Mouse (Mus musculus): ENCODE data around the gene Mest. TPM values are rescaled to one million over a fixed set of nuclear protein-coding genes. Genes with fewer than 3 reads are reported as not detected.

The Mest gene
- polyA plus RNA-seq, 1 experiment from 2014 or later, result 2,705 TPM

- Histone ChIP-seq H3K9ac (ENCODE audit: low read length) (peak overlapping the region; percentile 51), H3K27ac (replicated peaks in 1 of 2; ENCODE audit: control insufficient read depth in 1 of 2, insufficient read depth in 1 of 2, low read depth in 2 of 2, low read length in 2 of 2) (peak overlapping the region in 1 of 2 experiments; percentile 87; a peak in 1 of 4 replicates), H3K9me3 (ENCODE audit: control insufficient read depth, low read length) (no peaks in the 10 kb centered on the region), H3K4me2 (ENCODE audit: low read length) (peak overlapping the region; percentile 69), H3K4me1 (ENCODE audit: control insufficient read depth in 2 of 2, insufficient read depth in 2 of 2, low read length in 2 of 2) (peaks cover 8 to 11% of the 10 kb centered on the region in 2 experiments), H3K4me3 (ENCODE audit: control insufficient read depth in 1 of 2, insufficient read depth in 1 of 2, low read depth in 1 of 2, low read length in 2 of 2) (peak overlapping the region in 1 of 2 experiments; percentile 55; a peak in 1 of 4 replicates), H3K36me3 (ENCODE audit: control insufficient read depth, insufficient read depth, low read length) (no peaks in the 10 kb centered on the region), H3K27me3 (ENCODE audit: control insufficient read depth, insufficient read depth, low read length) (no peaks in the 10 kb centered on the region)
- no peak for ATAC-seq (ENCODE audit: insufficient number of reproducible peaks, insufficient read depth, low FRiP score, low read depth)
- 47% methylated on average over 6 of the region's 6 CpGs for WGBS
Measured at GRCm38 (mm10) chr6:30694209-30694608, 29.1 kb upstream of the Mest start.

- no peak overlapping the region for H3K4me2 ChIP-seq (ENCODE audit: low read length)
- peaks cover 12 to 17% of the 10 kb centered on the region in 2 experiments for H3K4me1 ChIP-seq (ENCODE audit: control insufficient read depth in 2 of 2, insufficient read depth in 2 of 2, low read length in 2 of 2)
- H3K27ac ChIP-seq (replicated peaks in 1 of 2; ENCODE audit: control insufficient read depth in 1 of 2, insufficient read depth in 1 of 2, low read depth in 2 of 2, low read length in 2 of 2), result no peak overlapping the region
- no peak overlapping the region for H3K4me3 ChIP-seq (ENCODE audit: control insufficient read depth in 1 of 2, insufficient read depth in 1 of 2, low read depth in 1 of 2, low read length in 2 of 2)
- H3K9ac ChIP-seq (ENCODE audit: low read length), result no peak overlapping the region
- H3K9me3 ChIP-seq (ENCODE audit: control insufficient read depth, low read length), result no peaks in the 10 kb centered on the region
- ATAC-seq (ENCODE audit: insufficient number of reproducible peaks, insufficient read depth, low FRiP score, low read depth), result no peak
- H3K36me3 ChIP-seq (ENCODE audit: control insufficient read depth, insufficient read depth, low read length), result no peaks in the 10 kb centered on the region
- H3K27me3 ChIP-seq (ENCODE audit: control insufficient read depth, insufficient read depth, low read length), result no peaks in the 10 kb centered on the region
- 69% methylated on average over 8 of the region's 8 CpGs for WGBS
Measured at GRCm38 (mm10) chr6:30695124-30695523, 28.2 kb upstream of the Mest start.

GRCm38 (mm10) chr6:30697464-30697863 is 25.9 kb upstream of the Mest start:
- no peak overlapping the region for H3K4me2 ChIP-seq (ENCODE audit: low read length)

GRCm38 (mm10) chr6:30698036-30698435 is 25.3 kb upstream of the Mest start:
- no peaks in the 10 kb centered on the region for H3K27me3 ChIP-seq (ENCODE audit: control insufficient read depth, insufficient read depth, low read length)
- H3K4me3 ChIP-seq (ENCODE audit: control insufficient read depth in 1 of 2, insufficient read depth in 1 of 2, low read depth in 1 of 2, low read length in 2 of 2), result no peak overlapping the region
- ATAC-seq (ENCODE audit: insufficient number of reproducible peaks, insufficient read depth, low FRiP score, low read depth), result no peak
- no peaks in the 10 kb centered on the region for H3K9me3 ChIP-seq (ENCODE audit: control insufficient read depth, low read length)
- H3K36me3 ChIP-seq (ENCODE audit: control insufficient read depth, insufficient read depth, low read length), result no peaks in the 10 kb centered on the region
- peak overlapping the region; percentile 43 to 61; a peak in 2 of 4 replicates for H3K27ac ChIP-seq (replicated peaks in 1 of 2; ENCODE audit: control insufficient read depth in 1 of 2, insufficient read depth in 1 of 2, low read depth in 2 of 2, low read length in 2 of 2)
- H3K9ac ChIP-seq (ENCODE audit: low read length), result no peak overlapping the region
- WGBS, result 85% methylated on average over 4 of the region's 4 CpGs
- no peak overlapping the region for H3K4me2 ChIP-seq (ENCODE audit: low read length)
- peaks cover 15 to 23% of the 10 kb centered on the region in 2 experiments for H3K4me1 ChIP-seq (ENCODE audit: control insufficient read depth in 2 of 2, insufficient read depth in 2 of 2, low read length in 2 of 2)

More at GRCm38 (mm10) chr6:30697464-30697863, 25.9 kb upstream of the Mest start:
- 9% methylated on average over 5 of the region's 5 CpGs for WGBS
- Histone ChIP-seq H3K36me3 (ENCODE audit: control insufficient read depth, insufficient read depth, low read length) (no peaks in the 10 kb centered on the region), H3K4me1 (ENCODE audit: control insufficient read depth in 2 of 2, insufficient read depth in 2 of 2, low read length in 2 of 2) (peaks cover 19 to 23% of the 10 kb centered on the region in 2 experiments), H3K27ac (replicated peaks in 1 of 2; ENCODE audit: control insufficient read depth in 1 of 2, insufficient read depth in 1 of 2, low read depth in 2 of 2, low read length in 2 of 2) (peak overlapping the region; percentile 53 to 61; a peak in 3 of 4 replicates), H3K9ac (ENCODE audit: low read length) (no peak overlapping the region), H3K4me3 (ENCODE audit: control insufficient read depth in 1 of 2, insufficient read depth in 1 of 2, low read depth in 1 of 2, low read length in 2 of 2) (no peak overlapping the region), H3K9me3 (ENCODE audit: control insufficient read depth, low read length) (no peaks in the 10 kb centered on the region), H3K27me3 (ENCODE audit: control insufficient read depth, insufficient read depth, low read length) (no peaks in the 10 kb centered on the region)
- no peak for ATAC-seq (ENCODE audit: insufficient number of reproducible peaks, insufficient read depth, low FRiP score, low read depth)

- Histone ChIP-seq H3K27me3 (ENCODE audit: control insufficient read depth, insufficient read depth, low read length) (no peaks in the 10 kb centered on the region), H3K27ac (replicated peaks in 1 of 2; ENCODE audit: control insufficient read depth in 1 of 2, insufficient read depth in 1 of 2, low read depth in 2 of 2, low read length in 2 of 2) (peak overlapping the region; percentile 51 to 73; a peak in 3 of 4 replicates), H3K4me3 (ENCODE audit: control insufficient read depth in 1 of 2, insufficient read depth in 1 of 2, low read depth in 1 of 2, low read length in 2 of 2) (no peak overlapping the region), H3K4me1 (ENCODE audit: control insufficient read depth in 2 of 2, insufficient read depth in 2 of 2, low read length in 2 of 2) (peaks cover 19 to 23% of the 10 kb centered on the region in 2 experiments), H3K9ac (ENCODE audit: low read length) (no peak overlapping the region), H3K9me3 (ENCODE audit: control insufficient read depth, low read length) (no peaks in the 10 kb centered on the region), H3K4me2 (ENCODE audit: low read length) (0 out of 2 replicates have a peak overlapping the region, but pooled peaks have one; percentile 13), H3K36me3 (ENCODE audit: control insufficient read depth, insufficient read depth, low read length) (no peaks in the 10 kb centered on the region)
- 63% methylated on average over 6 of the region's 6 CpGs for WGBS
- ATAC-seq (ENCODE audit: insufficient number of reproducible peaks, insufficient read depth, low FRiP score, low read depth), result peak; percentile 45
Measured at GRCm38 (mm10) chr6:30700182-30700581, 23.2 kb upstream of the Mest start.

GRCm38 (mm10) chr6:30702881-30703280 is 20.5 kb upstream of the Mest start:
- no peaks in the 10 kb centered on the region for H3K9me3 ChIP-seq (ENCODE audit: control insufficient read depth, low read length)
- H3K4me3 ChIP-seq (ENCODE audit: control insufficient read depth in 1 of 2, insufficient read depth in 1 of 2, low read depth in 1 of 2, low read length in 2 of 2), result no peak overlapping the region
- H3K9ac ChIP-seq (ENCODE audit: low read length), result no peak overlapping the region
- ATAC-seq (ENCODE audit: insufficient number of reproducible peaks, insufficient read depth, low FRiP score, low read depth), result no peak
- no peak overlapping the region for H3K27ac ChIP-seq (replicated peaks in 1 of 2; ENCODE audit: control insufficient read depth in 1 of 2, insufficient read depth in 1 of 2, low read depth in 2 of 2, low read length in 2 of 2)
- no peaks in the 10 kb centered on the region for H3K27me3 ChIP-seq (ENCODE audit: control insufficient read depth, insufficient read depth, low read length)
- no peaks in the 10 kb centered on the region for H3K36me3 ChIP-seq (ENCODE audit: control insufficient read depth, insufficient read depth, low read length)
- H3K4me2 ChIP-seq (ENCODE audit: low read length), result no peak overlapping the region
- peaks cover 17 to 20% of the 10 kb centered on the region in 2 experiments for H3K4me1 ChIP-seq (ENCODE audit: control insufficient read depth in 2 of 2, insufficient read depth in 2 of 2, low read length in 2 of 2)
- 85% methylated on average over 6 of the region's 6 CpGs for WGBS

- H3K27me3 ChIP-seq (ENCODE audit: control insufficient read depth, insufficient read depth, low read length), result no peaks in the 10 kb centered on the region
Measured at GRCm38 (mm10) chr6:30703476-30703875, 19.9 kb upstream of the Mest start.

More at GRCm38 (mm10) chr6:30703476-30703875, 19.9 kb upstream of the Mest start:
- no peak for ATAC-seq (ENCODE audit: insufficient number of reproducible peaks, insufficient read depth, low FRiP score, low read depth)
- 33% methylated on average over 6 of the region's 6 CpGs for WGBS
- H3K27ac ChIP-seq (replicated peaks in 1 of 2; ENCODE audit: control insufficient read depth in 1 of 2, insufficient read depth in 1 of 2, low read depth in 2 of 2, low read length in 2 of 2), result no peak overlapping the region
- H3K36me3 ChIP-seq (ENCODE audit: control insufficient read depth, insufficient read depth, low read length), result no peaks in the 10 kb centered on the region
- no peaks in the 10 kb centered on the region for H3K9me3 ChIP-seq (ENCODE audit: control insufficient read depth, low read length)
- H3K4me3 ChIP-seq (ENCODE audit: control insufficient read depth in 1 of 2, insufficient read depth in 1 of 2, low read depth in 1 of 2, low read length in 2 of 2), result no peak overlapping the region
- H3K4me2 ChIP-seq (ENCODE audit: low read length), result no peak overlapping the region
- peaks cover 16 to 17% of the 10 kb centered on the region in 2 experiments; a peak in 3 of 4 replicates for H3K4me1 ChIP-seq (ENCODE audit: control insufficient read depth in 2 of 2, insufficient read depth in 2 of 2, low read length in 2 of 2)
- H3K9ac ChIP-seq (ENCODE audit: low read length), result no peak overlapping the region
